Mouse (Mus musculus) hindbrain, embryonic 10.5 days (tissue): ENCODE data around the gene Saal1. TPM values are rescaled to one million over a fixed set of nuclear protein-coding genes. Genes with fewer than 3 reads are reported as not detected.
A peak's percentile ranks its signal among the peaks of the same experiment; 100 is the strongest.
"Not testable (repeated sequence)": the region's sequence is repeated elsewhere in the genome, so short reads cannot be mapped to it uniquely, and the experiment has no call there.

Source experiments
- DNase-seq: peaks from one replicate; pipeline ENCODE4 v3.0.0-alpha.2; 2017; ENCODE audit warnings: low spot score
- H3K27ac ChIP-seq: fragments of 300-500 bp; sonication (generic); 2 replicates; pipeline ENCODE4 v1.5.1; 2016; ENCODE audit warnings: mild to moderate bottlenecking, moderate library complexity
- H3K27me3 ChIP-seq: fragments of 300-500 bp; sonication (generic); 2 replicates; pipeline ENCODE4 v1.6.1; 2016; ENCODE audit warnings: mild to moderate bottlenecking; ENCODE audit not compliant: poor library complexity, insufficient read depth, severe bottlenecking
- H3K36me3 ChIP-seq: fragments of 300-500 bp; sonication (generic); 2 replicates; pipeline ENCODE4 v1.6.1; 2016; ENCODE audit warnings: mild to moderate bottlenecking, moderate library complexity
- H3K4me1 ChIP-seq: fragments of 300-500 bp; sonication (generic); replicated peaks from 2 replicates; pipeline ENCODE4 v1.6.1; 2016; ENCODE audit warnings: mild to moderate bottlenecking
- H3K4me3 ChIP-seq: fragments of 300-500 bp; sonication (generic); 2 replicates; pipeline ENCODE4 v1.5.1; 2016; ENCODE audit warnings: mild to moderate bottlenecking, moderate library complexity
- H3K9me3 ChIP-seq: fragments of 300-500 bp; sonication (generic); 2 replicates; pipeline ENCODE4 v1.6.1; 2016; ENCODE audit warnings: mild to moderate bottlenecking, moderate library complexity
- WGBS: fragments of 180-500 bp; shearing (Covaris S2); methylation state at CpG from one replicate; pipeline ENCODE4 v1.1.7; 2016; 5-methylcytosine and 5-hydroxymethylcytosine counted together
- polyA plus RNA-seq: library from polyadenylated mRNA; unstranded; fragments of >200 nt; fragmentation: Nextera tagmentation; extraction: Ambion mirVana; gene quantifications from 2 replicates; pipeline ENCODE4 v1.2.1, GENCODE M21; 2016

The Saal1 gene
- polyA plus RNA-seq, 1 experiment from 2014 or later: 35.7 TPM

DNA sequence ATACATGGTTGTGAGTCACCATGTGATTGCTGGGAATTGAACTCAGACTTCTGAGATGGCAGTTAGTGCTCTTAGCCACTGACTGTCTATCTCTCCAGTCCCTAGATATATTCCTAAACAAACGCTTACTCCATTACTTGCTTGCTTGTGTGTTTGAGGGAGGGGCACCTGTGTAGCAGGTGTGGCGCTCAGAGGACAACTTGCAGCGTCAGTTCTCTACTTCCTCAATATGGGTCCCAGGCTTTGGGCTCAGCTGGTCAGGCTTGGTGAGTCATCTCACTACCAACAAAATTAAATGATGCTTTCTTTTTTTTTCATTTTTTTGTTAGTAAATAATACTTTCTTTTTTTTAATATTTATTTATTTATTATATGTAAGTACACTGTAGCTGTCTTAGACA, 32.1 kb downstream of the Saal1 start:
- Histone ChIP-seq H3K4me3 (no peak overlapping the region), H3K27ac (no peak overlapping the region), H3K4me1 (0 out of 2 replicates have a peak, but pooled peaks cover 5% of the 10 kb centered on the region), H3K27me3 (no peaks in the 10 kb centered on the region), H3K36me3 (no peaks in the 10 kb centered on the region), H3K9me3 (no peaks in the 10 kb centered on the region)
- WGBS: 94% methylated on average over 3 of the region's 3 CpGs
- DNase-seq: no peak

- H3K27me3 ChIP-seq: no peaks in the 10 kb centered on the region
- 72% methylated on average over 5 of the region's 5 CpGs for WGBS
- no peaks in the 10 kb centered on the region for H3K36me3 ChIP-seq
- H3K4me3 ChIP-seq: no peak overlapping the region
- H3K27ac ChIP-seq: peak overlapping the region; percentile 3; the same call in 1 of the 2 replicates
- H3K9me3 ChIP-seq: no peaks in the 10 kb centered on the region
- no peak for DNase-seq
- 0 out of 2 replicates have a peak, but pooled peaks cover 5% of the 10 kb centered on the region for H3K4me1 ChIP-seq
Observed at GRCm38 (mm10) chr7:46676808-46677360, 33.6 kb downstream of the Saal1 start.

DNA sequence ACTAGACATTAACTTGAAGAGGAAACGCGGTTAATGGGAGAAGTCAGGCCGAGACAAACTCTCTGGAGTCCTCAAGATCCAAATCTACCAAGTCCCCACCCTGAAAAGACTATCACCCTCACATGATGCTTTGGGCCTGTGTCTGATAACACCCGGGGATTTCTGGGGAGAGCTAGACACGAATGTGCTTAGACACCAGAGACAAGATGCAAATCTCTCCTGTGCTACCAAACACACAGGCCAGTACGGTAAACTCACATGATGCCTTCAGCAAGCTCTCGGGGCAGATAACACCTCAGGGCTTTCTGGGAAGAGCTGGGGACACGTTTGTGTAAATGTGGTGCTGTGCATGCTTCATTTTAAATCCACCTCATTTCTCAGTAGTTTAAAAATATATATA, 34.6 kb downstream of the Saal1 start:
- no peak for DNase-seq
- Histone ChIP-seq H3K4me3 (no peak overlapping the region), H3K4me1 (0 out of 2 replicates have a peak, but pooled peaks cover 5% of the 10 kb centered on the region), H3K27me3 (no peaks in the 10 kb centered on the region), H3K27ac (no peak overlapping the region), H3K9me3 (no peaks in the 10 kb centered on the region), H3K36me3 (no peaks in the 10 kb centered on the region)
- 87% methylated on average over 8 of the region's 8 CpGs for WGBS

GRCm38 (mm10) chr7:46675061-46675460, 35.4 kb downstream of the Saal1 start:
- Histone ChIP-seq H3K4me1 (0 out of 2 replicates have a peak, but pooled peaks cover 5% of the 10 kb centered on the region), H3K36me3 (no peaks in the 10 kb centered on the region), H3K27ac (no peak overlapping the region), H3K27me3 (no peaks in the 10 kb centered on the region), H3K4me3 (no peak overlapping the region), H3K9me3 (no peaks in the 10 kb centered on the region)
- DNase-seq: no peak
- WGBS: 95% methylated on average over 7 of the region's 7 CpGs

DNA sequence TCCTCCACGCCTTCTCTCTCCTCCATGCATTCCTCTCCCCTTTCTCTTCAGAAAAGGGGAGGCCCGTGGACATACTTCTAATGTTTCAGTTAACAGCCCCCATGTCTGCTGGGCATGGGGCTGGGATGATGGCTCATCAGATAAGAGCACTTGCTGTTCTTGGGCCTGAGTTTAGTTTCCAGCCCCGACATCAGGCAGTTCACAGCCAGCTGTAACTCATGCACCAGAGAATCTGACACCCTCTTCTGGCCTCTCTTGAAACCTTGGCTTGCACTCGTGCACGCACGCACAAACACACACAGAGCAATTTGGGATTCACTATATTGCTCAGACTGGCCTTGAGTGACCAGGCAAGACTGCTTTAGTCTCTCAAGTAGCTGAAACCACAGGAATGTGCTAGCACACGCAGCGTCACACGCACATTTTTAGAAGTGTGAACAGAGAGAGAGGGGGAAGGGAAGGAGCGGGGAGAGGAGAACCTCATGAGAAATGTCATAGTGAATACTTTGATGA, 38.3 kb downstream of the Saal1 start, which contains the start of gene Tph1:
TSS of gene Tph1 (minus strand) at position 378 of the 513 bp plus-strand sequence.
- Histone ChIP-seq H3K27me3 (peaks cover 20% of the 10 kb centered on the region), H3K4me3 (no peak within 1 kb of the TSS), H3K4me1 (peaks cover 9% of the 10 kb centered on the region), H3K36me3 (no peaks in the 10 kb centered on the region), H3K9me3 (no peaks in the 10 kb centered on the region), H3K27ac (no peak within 1 kb of the TSS)
- WGBS: 69% methylated on average over 10 of the region's 10 CpGs
- DNase-seq: no peak

GRCm38 (mm10) chr7:46667256-46667655, 43.2 kb downstream of the Saal1 start:
- peak overlapping the region; percentile 41 for H3K4me3 ChIP-seq
- peaks cover 13% of the 10 kb centered on the region for H3K4me1 ChIP-seq
- DNase-seq: peak; percentile 56
- H3K36me3 ChIP-seq: no peaks in the 10 kb centered on the region
- 1% methylated on average over 21 of the region's 21 CpGs for WGBS
- peaks cover 53% of the 10 kb centered on the region for H3K27me3 ChIP-seq
- H3K9me3 ChIP-seq: no peaks in the 10 kb centered on the region
- H3K27ac ChIP-seq: no peak overlapping the region

- H3K27me3 ChIP-seq: peaks cover 53% of the 10 kb centered on the region
- 37% methylated on average over 9 of the region's 9 CpGs for WGBS
Observed at GRCm38 (mm10) chr7:46665236-46665635, 45.2 kb downstream of the Saal1 start.

DNA sequence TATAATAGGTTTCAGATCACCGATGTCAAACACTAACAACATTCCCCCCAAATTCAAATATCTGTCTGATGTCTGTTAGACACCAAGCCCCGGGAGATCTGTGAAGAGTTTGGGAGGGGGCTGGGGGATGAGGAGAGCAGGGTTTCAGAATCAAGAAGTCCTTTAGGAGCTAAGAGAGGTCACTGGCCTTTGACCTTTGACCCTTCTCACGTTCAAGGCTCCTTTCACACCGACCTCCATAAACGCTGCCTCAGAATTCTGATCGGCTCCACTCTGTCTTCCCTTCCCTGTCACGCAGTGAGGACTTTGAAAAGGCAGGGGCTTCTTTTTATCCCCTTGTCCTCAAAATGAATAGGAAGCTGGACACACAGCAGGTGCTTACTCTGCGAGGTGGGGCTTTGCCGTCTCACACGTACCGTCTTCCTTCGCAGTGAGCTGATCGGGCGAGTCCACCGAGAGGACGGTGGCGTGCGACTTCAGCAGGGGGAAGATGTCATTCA, 48.8 kb downstream of the Saal1 start:
- peak; percentile 58 for DNase-seq
- peak overlapping the region; percentile 37 for H3K4me3 ChIP-seq
- H3K27ac ChIP-seq: no peak overlapping the region; the same call in 1 of the 2 replicates

More at GRCm38 (mm10) chr7:46665236-46665635, 45.2 kb downstream of the Saal1 start:
- Histone ChIP-seq H3K36me3 (no peaks in the 10 kb centered on the region), H3K4me1 (peaks cover 28% of the 10 kb centered on the region), H3K4me3 (no peak overlapping the region), H3K9me3 (no peaks in the 10 kb centered on the region), H3K27ac (no peak overlapping the region)
- DNase-seq: peak; percentile 66

GRCm38 (mm10) chr7:46652279-46652678, 58.2 kb downstream of the Saal1 start:
- Histone ChIP-seq H3K4me3 (no peak overlapping the region), H3K36me3 (no peaks in the 10 kb centered on the region), H3K27me3 (no peaks in the 10 kb centered on the region), H3K4me1 (no peaks in the 10 kb centered on the region), H3K27ac (no peak overlapping the region), H3K9me3 (no peaks in the 10 kb centered on the region)
- DNase-seq: no peak
- WGBS: 71% methylated on average over 2 of the region's 2 CpGs

More for the DNA sequence above, 48.8 kb downstream of the Saal1 start:
- Histone ChIP-seq H3K27me3 (peaks cover 35% of the 10 kb centered on the region), H3K9me3 (no peaks in the 10 kb centered on the region), H3K36me3 (no peaks in the 10 kb centered on the region), H3K4me1 (peaks cover 21% of the 10 kb centered on the region)
- 16% methylated on average over 18 of the region's 18 CpGs for WGBS

DNA sequence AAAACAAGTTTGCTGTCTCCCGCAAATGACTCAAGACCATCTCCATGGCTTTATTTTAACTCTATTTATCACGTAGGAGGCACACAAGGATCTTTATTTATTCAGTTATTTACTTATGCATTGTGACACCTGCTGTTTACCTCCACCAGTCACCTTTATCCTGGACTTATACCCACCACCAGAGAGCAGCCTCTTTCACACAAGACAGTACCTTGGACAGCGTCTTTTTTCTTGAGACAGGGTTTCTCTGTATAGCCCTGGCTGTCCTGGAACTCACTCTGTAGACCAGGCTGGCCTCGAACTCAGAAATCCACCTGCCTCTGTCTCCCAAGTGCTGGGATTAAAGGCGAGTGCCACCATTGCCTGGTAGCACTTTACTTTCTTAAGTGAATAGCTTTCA, 60.2 kb downstream of the Saal1 start:
- H3K4me1 ChIP-seq, DNase-seq, H3K4me3 ChIP-seq, H3K27me3 ChIP-seq, H3K36me3 ChIP-seq, H3K9me3 ChIP-seq, H3K27ac ChIP-seq: not testable (repeated sequence)
- 52% methylated on average over 5 of the region's 5 CpGs for WGBS

DNA sequence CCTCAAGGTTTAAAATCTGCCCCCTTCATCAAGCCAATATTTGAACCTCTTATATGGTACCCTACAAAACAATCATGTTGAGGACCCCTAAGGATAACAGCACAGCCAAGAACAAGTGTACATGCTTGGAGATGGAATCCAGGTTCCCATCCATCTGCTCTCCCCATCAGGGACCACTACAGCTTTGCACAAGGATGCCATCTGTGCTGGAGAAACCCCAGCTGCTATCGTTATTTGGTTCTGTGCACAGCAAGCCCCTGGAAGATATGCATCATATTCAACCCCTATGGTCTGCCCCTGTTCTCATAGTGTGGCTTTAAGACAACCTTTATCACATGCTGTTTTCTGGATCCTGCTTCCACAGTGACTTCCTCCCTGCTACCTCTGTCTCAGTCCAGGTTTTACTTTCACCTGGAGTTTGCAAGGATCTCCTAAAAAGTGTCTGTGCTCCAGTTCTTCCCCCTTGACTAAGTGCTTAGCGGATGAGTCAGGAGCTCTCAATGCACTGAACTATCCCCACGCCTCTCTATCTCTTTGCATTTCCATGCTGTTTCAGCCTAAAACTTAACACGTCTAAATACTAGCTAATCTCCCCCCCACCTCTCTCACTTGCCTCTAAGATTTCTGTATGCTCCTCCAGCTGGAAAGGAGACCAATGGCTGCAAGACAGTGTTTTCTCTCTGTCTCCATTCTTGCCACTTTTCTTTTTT, 61.9 kb downstream of the Saal1 start:
- Histone ChIP-seq H3K4me1 (no peaks in the 10 kb centered on the region), H3K4me3 (no peak overlapping the region), H3K9me3 (no peaks in the 10 kb centered on the region), H3K27me3 (no peaks in the 10 kb centered on the region), H3K36me3 (no peaks in the 10 kb centered on the region), H3K27ac (no peak overlapping the region)
- DNase-seq: no peak
- WGBS: 78% methylated on average over 4 of the region's 4 CpGs

- Histone ChIP-seq H3K27ac (no peak overlapping the region), H3K9me3 (no peaks in the 10 kb centered on the region), H3K4me3 (no peak overlapping the region), H3K4me1 (peaks cover 21% of the 10 kb centered on the region), H3K36me3 (no peaks in the 10 kb centered on the region), H3K27me3 (peaks cover 18% of the 10 kb centered on the region)
- no peak for DNase-seq
- WGBS: 94% methylated on average over 1 of the region's 1 CpGs
Observed at GRCm38 (mm10) chr7:46643172-46643571, 67.3 kb downstream of the Saal1 start.

GRCm38 (mm10) chr7:46640062-46640461, 70.4 kb downstream of the Saal1 start:
- H3K27me3 ChIP-seq: peaks cover 18% of the 10 kb centered on the region
- H3K4me1 ChIP-seq: peaks cover 22% of the 10 kb centered on the region
- H3K4me3 ChIP-seq: peak overlapping the region; percentile 80
- peak overlapping the region; percentile 89 for H3K27ac ChIP-seq
- 17% methylated on average over 17 of the region's 17 CpGs for WGBS
- no peaks in the 10 kb centered on the region for H3K9me3 ChIP-seq
- DNase-seq: no peak
- no peaks in the 10 kb centered on the region for H3K36me3 ChIP-seq
